Mouse (Mus musculus) neural tube, embryonic 10.5 days (tissue): ENCODE results near the gene Rnf152.

Source experiments
- DNase-seq: peaks from one replicate; pipeline ENCODE4 v3.0.0-alpha.2; 2017; ENCODE audit warnings: low spot score; ENCODE audit errors: extremely low spot score

Gene Rnf152

DNA sequence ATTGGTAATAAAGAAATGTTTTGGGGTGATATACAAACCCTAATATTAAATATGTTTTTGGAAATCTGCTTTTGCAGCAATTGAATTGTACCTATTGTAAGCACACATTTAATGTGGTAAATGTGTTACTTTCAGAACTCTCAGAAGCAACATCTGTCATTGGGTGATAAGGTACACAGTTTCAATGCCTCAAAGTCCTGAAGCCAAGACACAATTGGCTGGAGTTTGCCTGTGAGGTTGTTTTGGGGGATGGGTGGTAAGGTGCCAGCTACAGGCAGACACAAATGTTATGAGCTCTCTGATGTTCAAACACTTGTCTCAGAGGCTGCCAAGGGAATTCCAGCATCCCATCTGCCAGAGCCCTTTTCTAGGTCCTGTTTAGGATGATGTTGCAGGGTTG, 116.3 kb downstream of the Rnf152 start:
- DNase-seq = no peak
